ENCODE assay signal across 11 mouse cellular contexts in genomic region chr1:38428708-38429683, GRCm38 (mm10).
DNase-seq lines count a peak whose midpoint lies in the region; ATAC-seq lines count a peak whose summit lies in the region.
"Had no signal": no experiment of that assay in that cellular context is flagged by ENCODE, and none has a peak within 500 bp of the region (broad histone marks: within the 10 kb centered on the region; RNA-seq: fewer than 3 reads in every experiment).

No protein-coding gene starts in this region.

- H3K27ac ChIP-seq in heart, embryonic 10.5 days, result no peak overlapping the region

- peak; percentile 47 for DNase-seq in heart, embryonic 10.5 days (ENCODE audit: low spot score)
- no peak for DNase-seq in heart, postnatal 10 days
- peak; percentile 17 to 19 for DNase-seq in B cell, adult 2 months
- no peak for DNase-seq in ovary, postnatal 10 days (ENCODE audit: low spot score)
- DNase-seq in urinary bladder, postnatal 25 days (ENCODE audit: low spot score), result no peak
- no peak for DNase-seq in adipocyte (ENCODE audit: low spot score)
- DNase-seq: cerebellum, adult 11-12 months; heart, postnatal 14 days had no signal

- peaks cover 3% of the 10 kb centered on the region; the same call in 1 of the 2 replicates for H3K4me1 ChIP-seq in heart, embryonic 10.5 days

- 72% methylated on average over 13 of the region's 13 CpGs for WGBS in heart, embryonic 10.5 days

- intact Hi-C loops in heart, postnatal 10 days (cut with DNase I), result no loop called here

- no peaks in the 10 kb centered on the region for H3K27me3 ChIP-seq in heart, embryonic 10.5 days (ENCODE audit: insufficient read depth, poor library complexity, severe bottlenecking)

- H3K4me3 ChIP-seq in heart, embryonic 10.5 days, result no peak overlapping the region
- H3K4me3 ChIP-seq: erythroblast, embryonic 14.5 days had no signal

- peak; percentile 87 to 90 for ATAC-seq in hematopoietic stem cell, adult 5-6 weeks (replicated peaks in 1 of 2; ENCODE audit: insufficient read depth in 1 of 2, low FRiP score in 2 of 2, low TSS enrichment in 1 of 2, low read depth in 1 of 2, poor library complexity in 2 of 2, severe bottlenecking in 2 of 2)
- ATAC-seq in megakaryocyte-erythroid progenitor cell, adult 5-6 weeks (replicated peaks; ENCODE audit: low FRiP score, low TSS enrichment, poor library complexity, severe bottlenecking), result peak; percentile 26; the same call in 1 of the 2 replicates

- no peaks in the 10 kb centered on the region for H3K9me3 ChIP-seq in heart, embryonic 10.5 days

- H3K36me3 ChIP-seq in heart, embryonic 10.5 days, result 0 out of 2 replicates have a peak, but pooled peaks cover 4% of the 10 kb centered on the region

Comparison
In these comparisons a context has a peak if more than half of its experiments do, and no peak if none do; other contexts are left out.
1. DNase-seq: peak in heart, embryonic 10.5 days (single experiment) and B cell, adult 2 months (2 of 2); none in heart, postnatal 10 days (0 of 2), ovary, postnatal 10 days (single experiment), urinary bladder, postnatal 25 days (single experiment) and adipocyte (single experiment).